Mouse (Mus musculus) urinary bladder, adult 2 months (tissue): ENCODE data around the gene Tctex1d4. TPM values are rescaled to one million over a fixed set of nuclear protein-coding genes. Genes with fewer than 3 reads are reported as not detected.

Experiments used
- DNase-seq: peaks from one replicate; pipeline ENCODE4 v3.0.0; 2022; ENCODE audit warnings: low spot score
- polyA plus RNA-seq: library from polyadenylated mRNA; depleted of rRNA; stranded (reverse); fragments of >200 nt; gene quantifications from 2 replicates; pipeline ENCODE4 v1.2.3, GENCODE M21; 2012

The Tctex1d4 gene
- polyA plus RNA-seq, 1 experiment: 0.58 TPM

- no peak for DNase-seq
Observed at GRCm38 (mm10) chr4:117120052-117120444, 6.5 kb upstream of the Tctex1d4 start.

GRCm38 (mm10) chr4:117120445-117121414, 5.9 kb upstream of the Tctex1d4 start:
- DNase-seq: peak; percentile 73

DNA sequence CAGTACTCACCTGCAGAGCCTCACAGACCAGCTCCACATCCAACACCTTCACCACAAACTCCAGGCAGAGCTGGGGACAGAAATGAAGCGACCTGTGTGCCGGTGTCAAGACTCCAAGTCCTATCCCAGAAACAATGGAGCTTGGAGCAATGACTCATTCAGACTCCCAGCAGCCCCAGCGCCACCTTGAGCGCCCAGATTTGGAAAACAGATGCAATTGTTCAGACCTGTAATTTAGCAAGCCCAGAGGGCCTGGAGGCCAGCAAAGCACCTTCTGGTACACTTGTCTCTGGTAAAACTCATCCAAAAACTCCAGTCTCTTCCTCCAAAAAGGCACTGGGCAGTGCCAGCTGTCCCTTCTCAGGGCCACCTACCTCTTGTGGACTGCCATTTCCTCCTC, 4.4 kb upstream of the Tctex1d4 start:
- no peak for DNase-seq

DNA sequence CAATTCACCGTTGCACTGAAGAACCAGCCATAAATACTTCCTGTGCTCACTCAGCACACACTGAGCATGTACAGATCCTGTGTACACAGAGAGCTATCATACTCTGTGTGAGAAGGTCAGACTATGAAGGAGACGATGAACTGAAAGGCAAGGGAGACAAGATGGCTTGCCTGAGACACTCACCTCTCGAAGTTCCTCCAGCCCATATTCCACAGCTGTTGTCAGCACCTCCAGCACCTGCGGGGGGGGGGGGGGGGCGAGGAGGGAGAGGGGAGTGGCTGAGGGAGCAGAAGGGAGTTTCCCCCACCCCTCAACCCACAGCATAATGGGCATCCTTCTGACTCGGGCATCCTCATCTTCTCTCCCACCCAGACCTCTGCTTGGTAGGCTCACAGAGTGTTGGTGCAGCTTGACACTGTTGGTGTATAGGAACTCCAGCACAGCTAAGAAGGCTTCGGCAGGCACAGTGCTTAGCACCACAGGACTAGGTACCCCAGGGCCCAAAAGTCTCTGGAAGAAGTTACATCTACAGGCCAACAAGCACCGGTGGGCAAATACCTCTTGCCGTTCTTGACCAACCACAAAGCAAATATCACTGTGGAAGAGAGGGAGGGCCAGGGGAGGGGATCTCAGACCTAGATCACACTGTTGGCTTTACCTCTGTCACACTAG, 2.9 kb upstream of the Tctex1d4 start:
- DNase-seq: no peak

DNA sequence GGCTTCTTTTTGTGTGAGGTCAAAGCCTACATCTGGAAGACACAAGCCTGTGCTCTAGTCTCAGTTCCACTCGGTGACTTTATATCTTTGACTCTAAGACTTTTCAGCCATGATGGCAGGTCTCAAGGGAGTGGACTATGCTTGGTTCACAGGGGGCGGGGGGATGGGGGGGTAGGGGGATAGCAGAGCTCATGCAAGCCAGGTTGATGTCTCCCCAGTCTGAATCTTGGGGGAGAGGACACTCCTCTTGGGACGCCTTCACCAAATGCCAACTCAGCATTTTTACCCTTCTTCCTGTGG, 2.4 kb upstream of the Tctex1d4 start:
- no peak for DNase-seq

GRCm38 (mm10) chr4:117124518-117125347, 1.9 kb upstream of the Tctex1d4 start:
- DNase-seq: no peak

DNA sequence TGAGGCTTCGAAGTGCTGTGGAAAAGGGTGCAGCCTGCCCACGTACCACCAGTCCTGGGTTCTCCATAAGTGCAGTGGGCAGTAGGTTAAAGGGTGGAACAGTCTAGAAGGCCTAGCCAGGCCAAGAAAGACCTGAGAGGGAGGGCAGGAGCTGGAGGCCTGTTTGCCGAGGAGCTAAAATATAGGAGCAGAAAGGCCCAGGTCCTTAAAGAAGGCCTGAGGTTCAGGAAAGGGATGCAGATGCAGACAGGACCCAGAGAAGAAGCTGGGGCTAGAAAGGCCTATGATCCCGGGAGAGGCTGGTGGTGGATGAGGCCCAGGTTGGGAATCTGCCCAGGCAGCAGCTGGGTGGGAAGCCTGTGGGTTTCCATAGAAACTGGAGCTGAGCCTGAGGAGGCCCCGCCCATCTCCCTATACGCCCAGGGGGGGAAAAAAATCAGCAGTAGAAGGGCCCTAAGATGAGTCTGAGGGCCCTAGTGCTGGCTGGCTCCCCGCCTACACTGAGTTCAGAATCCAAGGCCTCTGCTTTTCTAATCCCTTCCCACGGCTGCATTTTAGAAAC, 1.2 kb upstream of the Tctex1d4 start, which contains the start of gene Btbd19:
TSS of gene Btbd19 (minus strand) at position 378 of the 562 bp plus-strand sequence.
- no peak for DNase-seq

- no peak for DNase-seq
Observed at GRCm38 (mm10) chr4:117125910-117126674, 502 bp upstream of the Tctex1d4 start.

DNA sequence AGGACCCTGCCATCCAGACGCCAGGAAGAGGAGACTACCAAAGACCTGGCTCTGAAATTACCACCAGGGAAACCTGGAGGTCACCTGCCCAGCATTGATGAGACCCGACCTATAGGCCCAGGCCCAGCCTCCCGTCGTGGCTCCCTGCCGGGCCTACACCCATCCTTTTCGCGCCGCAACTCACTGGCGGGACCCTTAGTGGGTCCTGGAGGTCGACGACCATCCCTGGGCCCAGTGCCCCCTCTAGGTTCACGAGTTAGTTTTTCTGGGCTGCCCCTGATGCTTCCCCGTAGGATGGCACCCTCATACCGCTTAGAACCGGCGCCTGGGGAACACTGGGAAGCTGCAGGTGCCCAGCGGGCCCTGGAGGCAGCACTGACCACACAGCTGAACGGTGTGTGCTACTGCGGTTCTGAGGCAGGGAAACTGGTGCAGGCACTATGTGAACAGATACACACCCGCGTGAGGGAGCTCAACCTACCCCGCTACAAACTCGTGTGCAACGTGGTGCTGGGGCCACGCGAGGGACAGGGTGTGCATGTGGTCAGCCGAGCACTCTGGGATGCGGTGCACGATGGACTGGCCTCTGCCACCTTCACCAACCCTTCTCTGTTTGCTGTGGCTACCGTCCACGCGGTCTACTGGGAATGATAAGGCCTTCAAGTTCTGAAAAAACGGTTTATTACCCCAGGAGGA, 1.5 kb downstream of the Tctex1d4 start:
- DNase-seq: no peak

GRCm38 (mm10) chr4:117130790-117131189, 4.2 kb downstream of the Tctex1d4 start:
- no peak for DNase-seq

DNA sequence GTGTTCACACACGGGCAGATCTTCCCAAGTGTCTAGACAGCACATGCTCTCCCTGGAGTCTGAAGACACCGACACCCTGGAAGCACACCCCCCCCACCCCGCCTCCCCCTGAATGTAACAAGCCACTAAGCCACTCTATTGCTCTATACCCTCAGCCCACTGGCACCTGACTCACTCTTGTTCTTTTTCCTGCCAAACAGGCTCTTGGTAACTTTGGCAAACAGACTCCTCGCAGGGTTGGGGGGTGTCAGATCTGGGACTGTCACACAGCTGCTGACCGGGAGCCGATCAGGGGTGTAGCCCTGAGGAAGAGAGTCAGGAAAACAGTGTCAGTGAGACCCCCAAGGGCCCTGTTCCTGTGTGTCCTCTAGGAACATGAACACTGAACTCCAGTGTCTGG, 4.6 kb downstream of the Tctex1d4 start:
- DNase-seq: no peak

GRCm38 (mm10) chr4:117131890-117132793, 5.5 kb downstream of the Tctex1d4 start:
- no peak for DNase-seq

DNA sequence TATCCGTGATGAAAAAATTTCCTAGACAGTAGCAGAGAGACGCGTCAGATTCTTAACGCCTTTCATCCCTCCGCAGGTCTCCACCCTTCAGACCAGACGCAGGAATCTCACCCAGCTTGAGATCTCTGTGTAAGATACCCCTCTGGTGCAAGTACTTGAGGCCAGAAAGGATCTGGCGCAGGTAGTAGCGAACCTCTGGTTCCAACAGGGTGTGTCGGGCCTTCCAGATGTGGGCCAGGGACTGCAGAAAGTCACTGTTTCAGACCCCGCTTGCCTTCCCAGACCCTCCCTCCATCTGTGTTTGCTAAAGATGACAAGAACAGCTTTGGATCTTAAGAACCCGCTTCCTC, 6.2 kb downstream of the Tctex1d4 start:
- no peak for DNase-seq

DNA sequence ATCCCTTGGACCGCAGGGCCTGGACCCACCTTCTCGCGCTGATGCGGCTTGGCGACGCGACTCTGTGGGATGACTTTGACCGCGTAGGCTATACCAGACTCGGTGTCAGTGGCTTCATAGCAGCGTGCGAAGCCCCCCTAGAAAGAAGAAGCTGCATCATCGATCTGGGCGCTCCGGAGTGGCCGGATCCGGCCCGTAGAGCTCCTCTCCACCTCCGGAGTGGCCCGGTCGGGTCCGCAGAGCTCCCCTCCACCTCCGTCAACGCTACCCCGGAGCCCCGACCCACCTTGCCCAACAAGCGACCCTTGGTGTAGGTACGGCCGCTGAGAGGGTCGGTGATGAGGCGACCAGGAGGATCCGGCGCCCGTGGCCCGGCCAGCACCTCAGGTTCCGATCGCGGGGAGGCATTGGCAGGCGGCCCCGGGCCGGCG, 6.8 kb downstream of the Tctex1d4 start:
- DNase-seq: no peak

- DNase-seq: peak; percentile 90
Observed at GRCm38 (mm10) chr4:117133817-117134600, 7.4 kb downstream of the Tctex1d4 start, which contains the start of gene Plk3. Gene Plk3 (minus strand): TSS chr4:117133963.

DNA sequence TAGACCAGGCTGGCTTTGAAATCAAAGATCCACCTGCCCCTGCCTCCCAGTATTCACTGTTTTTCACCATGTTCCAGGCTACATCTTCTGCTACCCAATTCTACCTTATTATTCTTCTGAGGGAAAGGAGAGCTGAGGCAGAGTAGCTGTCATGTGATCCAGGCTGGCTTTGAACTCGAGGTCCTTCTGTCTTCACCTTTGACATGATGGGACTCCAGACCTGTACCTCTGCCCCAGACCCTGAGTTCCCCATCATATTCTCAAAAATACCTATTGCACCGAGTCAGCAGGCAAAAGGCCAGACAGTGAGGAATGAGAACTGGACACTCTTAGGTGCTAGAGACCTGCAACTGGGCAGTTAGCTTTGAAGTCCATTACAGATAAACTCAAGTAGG, 8.0 kb downstream of the Tctex1d4 start:
- no peak for DNase-seq

GRCm38 (mm10) chr4:117136034-117136433, 9.4 kb downstream of the Tctex1d4 start:
- no peak for DNase-seq
